Mouse (Mus musculus): Measurements from ENCODE around the gene Tfap4. TPM values are rescaled to one million over a fixed set of nuclear protein-coding genes. Genes with fewer than 3 reads are reported as not detected.
A peak's percentile ranks its signal among the peaks of the same experiment; 100 is the strongest.

Tfap4 gene
- polyA plus RNA-seq, 1 experiment from 2014 or later: 17.5 TPM

DNA sequence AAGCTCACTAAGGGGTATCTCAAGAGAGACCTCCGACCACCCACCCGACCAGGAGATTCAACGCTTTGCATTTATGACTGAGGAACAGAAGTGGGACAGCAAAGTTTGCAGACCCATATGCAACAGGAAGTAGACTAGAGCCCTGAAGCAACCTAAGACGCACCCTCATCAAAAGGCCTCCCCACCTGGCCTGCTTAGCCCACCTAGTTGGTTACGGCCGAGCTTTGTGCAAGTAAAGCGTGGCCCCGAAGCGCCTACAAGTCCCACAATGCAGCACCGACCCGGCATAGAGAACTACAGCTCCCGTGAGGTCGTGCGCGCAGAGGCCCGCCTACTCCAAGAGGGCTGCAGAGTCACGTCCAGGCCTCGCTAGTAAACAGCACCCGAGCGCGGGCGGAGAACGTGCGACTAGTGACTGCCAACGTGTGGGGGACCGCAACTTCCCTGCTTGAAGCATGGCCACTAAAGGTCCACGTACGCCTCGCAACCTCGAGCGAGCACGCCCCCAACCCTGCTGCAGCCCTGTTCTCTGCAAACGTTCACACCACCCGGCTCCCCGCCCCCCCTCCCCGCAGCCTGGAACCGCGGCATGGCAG lies 1.2 kb downstream of the Tfap4 start:
- 0% methylated on average over 38 of the region's 38 CpGs for WGBS
- DNase-seq (ENCODE audit: low spot score): peak; percentile 98
- Histone ChIP-seq H3K36me3 (no peaks in the 10 kb centered on the region), H3K4me3 (peak overlapping the region; percentile 71), H3K9me3 (no peaks in the 10 kb centered on the region), H3K27ac (peak overlapping the region; percentile 92), H3K4me1 (peaks cover 42% of the 10 kb centered on the region), H3K27me3 (ENCODE audit: insufficient read depth, poor library complexity, severe bottlenecking) (no peaks in the 10 kb centered on the region)

DNA sequence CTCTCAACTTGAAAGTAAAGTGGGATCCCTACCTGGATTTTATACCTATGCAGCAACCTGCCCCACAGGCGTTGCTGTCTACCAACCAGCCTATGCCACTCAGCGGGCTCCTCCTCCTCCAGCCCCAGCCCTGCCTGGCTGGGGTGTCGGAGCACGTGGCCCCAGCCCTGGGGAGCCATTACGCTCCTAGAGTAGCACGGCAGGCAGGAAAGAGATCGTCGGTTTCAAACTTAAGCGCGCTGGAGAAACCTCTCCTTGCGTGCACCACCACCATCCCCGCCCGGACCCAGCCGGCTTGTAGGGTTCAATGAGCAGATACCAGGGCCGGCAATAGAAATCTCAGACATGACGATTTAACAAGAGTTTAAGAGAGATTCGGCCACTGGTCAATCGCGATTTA lies 1.7 kb downstream of the Tfap4 start:
- Histone ChIP-seq H3K9me3 (no peaks in the 10 kb centered on the region), H3K27me3 (ENCODE audit: insufficient read depth, poor library complexity, severe bottlenecking) (no peaks in the 10 kb centered on the region), H3K27ac (peak overlapping the region; percentile 92), H3K4me1 (peaks cover 47% of the 10 kb centered on the region), H3K36me3 (no peaks in the 10 kb centered on the region), H3K4me3 (peak overlapping the region; percentile 71)
- DNase-seq (ENCODE audit: low spot score): peak; percentile 87
- under 1% methylated on average over 19 of the region's 19 CpGs for WGBS

DNA sequence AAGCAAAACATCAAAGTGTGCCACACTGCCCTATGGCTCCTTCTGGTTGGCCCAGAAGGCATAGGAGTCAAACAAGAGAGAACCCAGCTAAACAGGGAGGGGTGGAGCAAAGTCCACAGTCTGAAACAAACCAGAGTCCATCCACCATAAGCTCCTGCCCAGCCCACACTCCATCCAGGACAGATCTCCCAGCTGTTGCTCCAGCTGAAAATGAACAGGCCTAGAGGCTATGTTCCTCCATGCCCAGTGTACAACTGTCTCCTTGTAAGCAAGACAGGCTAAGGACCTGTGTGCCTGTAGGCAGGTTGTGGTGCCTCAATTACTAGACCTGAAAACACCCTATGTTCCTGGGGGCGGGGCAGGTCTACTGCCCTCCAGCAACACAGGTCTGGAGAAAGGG lies 2.6 kb downstream of the Tfap4 start:
- WGBS: 74% methylated on average over 1 of the region's 1 CpGs
- peaks cover 56% of the 10 kb centered on the region for H3K4me1 ChIP-seq
- DNase-seq (ENCODE audit: low spot score): no peak
- H3K27me3 ChIP-seq (ENCODE audit: insufficient read depth, poor library complexity, severe bottlenecking): no peaks in the 10 kb centered on the region
- H3K27ac ChIP-seq: peak overlapping the region; percentile 92
- peaks cover under 1% of the 10 kb centered on the region; the same call in 1 of the 2 replicates for H3K36me3 ChIP-seq
- peak overlapping the region; percentile 71 for H3K4me3 ChIP-seq
- H3K9me3 ChIP-seq: no peaks in the 10 kb centered on the region

DNA sequence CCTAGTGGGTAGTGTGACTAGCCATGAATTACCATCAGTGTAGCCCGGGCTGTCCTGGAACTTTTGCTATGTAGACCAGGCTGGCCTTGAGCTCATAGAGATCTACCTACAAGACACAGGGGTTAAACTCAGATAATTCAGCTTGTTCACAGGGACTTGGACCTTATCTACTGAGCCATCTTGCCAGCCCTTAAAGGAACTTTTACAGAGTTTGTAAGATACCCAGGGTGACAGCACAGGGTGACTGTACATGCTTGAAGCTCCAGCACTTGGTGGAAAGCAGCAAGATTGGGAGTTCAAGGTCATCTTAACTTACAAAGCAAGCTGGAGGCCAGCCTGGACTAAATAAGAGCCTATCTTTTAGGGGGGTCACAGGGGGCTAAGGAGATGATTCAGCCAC lies 4.1 kb downstream of the Tfap4 start:
- Histone ChIP-seq H3K27me3 (ENCODE audit: insufficient read depth, poor library complexity, severe bottlenecking) (no peaks in the 10 kb centered on the region), H3K4me3 (no peak overlapping the region), H3K27ac (no peak overlapping the region), H3K4me1 (peaks cover 63% of the 10 kb centered on the region), H3K36me3 (peaks cover 15% of the 10 kb centered on the region), H3K9me3 (no peaks in the 10 kb centered on the region)
- WGBS: 94% methylated on average over 1 of the region's 1 CpGs
- no peak for DNase-seq (ENCODE audit: low spot score)

DNA sequence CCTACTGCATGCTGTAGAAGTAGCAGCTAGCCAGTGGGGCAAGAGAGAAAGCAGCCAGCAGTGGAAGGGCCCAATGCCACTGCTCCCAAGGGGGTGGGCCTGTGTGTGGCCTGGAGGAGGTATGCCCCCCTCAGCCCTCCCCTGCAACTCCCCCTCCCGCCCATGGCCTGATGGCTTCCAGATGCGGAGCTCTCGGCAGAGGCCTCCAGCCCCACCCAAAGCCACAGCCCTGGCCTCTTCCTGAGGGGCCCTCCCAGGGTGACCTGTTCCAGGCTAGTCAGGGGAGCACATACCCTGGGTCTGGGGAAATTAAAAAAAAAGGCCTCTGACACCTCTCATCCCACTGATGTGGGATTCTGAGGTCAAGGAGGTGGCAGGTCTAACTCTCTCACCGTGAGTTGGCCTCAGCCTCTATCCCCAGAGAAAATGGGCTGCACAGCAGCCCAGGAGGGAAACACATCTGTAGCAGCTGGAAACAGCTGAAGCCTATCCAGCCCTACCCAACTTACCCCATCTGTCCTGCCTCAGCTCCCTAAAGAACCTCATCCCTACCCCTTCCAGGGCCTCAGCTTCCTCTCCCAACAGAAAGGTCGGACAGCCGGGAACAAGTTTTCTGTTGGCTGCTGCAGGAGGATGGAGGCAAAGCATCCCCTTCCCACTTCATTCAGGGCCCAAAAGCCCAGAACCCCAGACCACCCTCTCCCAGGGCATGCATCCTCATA lies 6.7 kb downstream of the Tfap4 start:
- peak; percentile 92 for DNase-seq (ENCODE audit: low spot score)
- Histone ChIP-seq H3K4me1 (peaks cover 61% of the 10 kb centered on the region), H3K9me3 (no peaks in the 10 kb centered on the region), H3K27ac (peak overlapping the region; percentile 79), H3K4me3 (peak overlapping the region; percentile 31), H3K27me3 (ENCODE audit: insufficient read depth, poor library complexity, severe bottlenecking) (no peaks in the 10 kb centered on the region), H3K36me3 (peaks cover 34% of the 10 kb centered on the region)
- WGBS: 22% methylated on average over 6 of the region's 6 CpGs

DNA sequence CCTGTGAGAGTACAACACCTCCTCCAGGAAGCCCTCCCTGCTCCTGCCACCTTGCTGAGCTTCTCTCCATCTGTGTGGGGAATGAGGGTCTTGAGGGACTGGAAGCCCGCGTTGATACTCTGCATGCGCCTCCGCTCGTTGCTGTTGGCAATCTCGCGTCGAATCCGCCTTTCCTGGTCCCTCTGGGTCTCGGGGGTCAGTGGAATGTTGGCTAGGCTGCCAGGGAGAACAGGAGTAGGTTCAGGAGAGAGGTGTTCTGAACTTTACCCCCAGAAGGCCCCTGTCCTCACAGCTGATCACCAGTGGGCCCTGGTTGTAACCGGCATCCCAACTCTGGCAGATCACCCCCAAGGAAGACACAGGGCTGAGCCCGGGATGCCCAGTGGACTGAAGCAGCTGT lies 7.8 kb downstream of the Tfap4 start:
- Histone ChIP-seq H3K4me1 (peaks cover 50% of the 10 kb centered on the region), H3K9me3 (no peaks in the 10 kb centered on the region), H3K36me3 (peaks cover 40% of the 10 kb centered on the region), H3K27me3 (ENCODE audit: insufficient read depth, poor library complexity, severe bottlenecking) (no peaks in the 10 kb centered on the region), H3K27ac (peak overlapping the region; percentile 79), H3K4me3 (no peak overlapping the region)
- DNase-seq (ENCODE audit: low spot score): no peak
- 86% methylated on average over 12 of the region's 12 CpGs for WGBS

DNA sequence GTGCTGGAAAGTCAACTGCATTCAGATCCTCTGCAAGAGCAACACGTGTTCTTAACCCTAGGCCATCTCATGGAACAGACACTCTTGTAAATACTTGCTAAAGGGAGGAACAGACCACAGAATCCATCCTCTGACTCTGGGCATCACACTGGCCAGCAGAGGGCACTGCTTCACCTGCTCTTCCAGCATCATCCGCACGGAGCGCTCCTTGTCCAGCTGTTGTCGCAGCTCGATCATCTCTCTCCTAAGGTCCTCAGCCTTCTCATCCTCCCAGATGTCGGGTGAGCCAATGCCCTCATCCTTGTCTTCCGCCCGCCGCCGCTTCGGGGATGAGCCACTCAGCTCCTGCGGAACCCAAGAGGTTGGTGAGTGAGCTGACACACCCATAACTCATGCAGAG lies 8.6 kb downstream of the Tfap4 start:
- H3K27ac ChIP-seq: 0 out of 2 replicates have a peak overlapping the region, but pooled peaks have one; percentile 38
- peaks cover 49% of the 10 kb centered on the region for H3K36me3 ChIP-seq
- DNase-seq (ENCODE audit: low spot score): peak; percentile 87
- H3K27me3 ChIP-seq (ENCODE audit: insufficient read depth, poor library complexity, severe bottlenecking): no peaks in the 10 kb centered on the region
- 48% methylated on average over 13 of the region's 13 CpGs for WGBS
- H3K4me3 ChIP-seq: no peak overlapping the region
- H3K9me3 ChIP-seq: no peaks in the 10 kb centered on the region
- peaks cover 45% of the 10 kb centered on the region for H3K4me1 ChIP-seq

DNA sequence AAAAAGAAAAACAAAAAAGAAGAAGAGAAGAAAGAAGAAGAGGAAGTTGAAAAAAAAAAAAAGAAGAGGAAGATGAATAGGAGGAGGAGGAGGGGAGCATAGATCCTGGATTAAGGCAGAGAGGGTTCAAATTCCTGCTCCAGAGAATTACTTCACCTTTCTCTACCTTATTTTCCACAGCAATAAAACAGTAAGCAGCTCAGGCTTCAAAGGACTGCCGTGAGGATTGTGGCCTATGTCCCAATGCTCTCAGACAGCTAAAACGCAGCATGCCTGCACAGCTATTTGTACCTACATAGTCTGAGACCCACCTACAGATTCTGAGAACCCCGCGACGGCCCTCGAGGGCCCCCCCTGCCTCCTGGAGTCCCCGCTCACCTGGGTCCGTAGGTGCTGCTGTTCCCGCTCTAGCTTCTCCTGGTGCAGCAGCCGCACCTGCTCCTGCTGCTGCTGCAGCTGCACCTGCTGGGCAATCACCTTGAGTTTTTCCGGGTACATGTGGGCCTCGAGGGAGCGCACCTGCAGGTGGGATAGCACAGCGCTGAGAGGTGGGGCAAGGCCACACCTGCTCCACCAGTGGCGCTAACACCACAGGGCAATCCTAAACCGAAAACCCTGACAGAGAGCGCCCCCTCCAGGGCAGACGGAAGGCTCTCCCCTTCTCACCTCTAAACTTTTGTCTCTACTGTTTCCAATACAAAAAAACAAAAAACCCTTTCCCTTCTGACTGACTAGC lies 10.5 kb downstream of the Tfap4 start:
- peak; percentile 57 for DNase-seq (ENCODE audit: low spot score)
- H3K36me3 ChIP-seq: peaks cover 62% of the 10 kb centered on the region
- H3K4me3 ChIP-seq: no peak overlapping the region
- no peaks in the 10 kb centered on the region for H3K27me3 ChIP-seq (ENCODE audit: insufficient read depth, poor library complexity, severe bottlenecking)
- H3K9me3 ChIP-seq: no peaks in the 10 kb centered on the region
- H3K27ac ChIP-seq: no peak overlapping the region
- 91% methylated on average over 18 of the region's 18 CpGs for WGBS
- H3K4me1 ChIP-seq: peaks cover 37% of the 10 kb centered on the region

DNA sequence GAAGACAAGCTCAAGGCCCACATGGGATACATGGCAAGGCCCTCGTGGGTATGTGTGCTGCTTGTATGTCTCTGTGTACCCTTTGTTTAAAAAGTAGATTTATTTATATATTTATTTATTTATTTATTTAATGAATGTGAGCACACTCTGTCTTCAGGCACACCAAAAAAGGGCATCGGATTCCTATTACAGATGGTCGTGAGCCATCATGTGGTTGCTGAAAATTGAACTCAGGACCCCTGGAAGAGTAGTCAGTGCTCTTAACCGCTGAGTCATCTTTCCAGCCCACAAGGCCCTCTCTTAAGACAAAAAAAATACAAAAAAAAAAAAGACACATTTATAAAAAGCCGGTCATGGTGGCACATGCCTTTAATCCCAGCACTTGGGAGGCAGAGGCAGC lies 12.0 kb downstream of the Tfap4 start:
- DNase-seq (ENCODE audit: low spot score): no peak
- Histone ChIP-seq H3K9me3 (no peaks in the 10 kb centered on the region), H3K27ac (no peak overlapping the region), H3K27me3 (ENCODE audit: insufficient read depth, poor library complexity, severe bottlenecking) (no peaks in the 10 kb centered on the region), H3K36me3 (peaks cover 62% of the 10 kb centered on the region), H3K4me1 (peaks cover 22% of the 10 kb centered on the region), H3K4me3 (no peak overlapping the region)
- 91% methylated on average over 5 of the region's 5 CpGs for WGBS

DNA sequence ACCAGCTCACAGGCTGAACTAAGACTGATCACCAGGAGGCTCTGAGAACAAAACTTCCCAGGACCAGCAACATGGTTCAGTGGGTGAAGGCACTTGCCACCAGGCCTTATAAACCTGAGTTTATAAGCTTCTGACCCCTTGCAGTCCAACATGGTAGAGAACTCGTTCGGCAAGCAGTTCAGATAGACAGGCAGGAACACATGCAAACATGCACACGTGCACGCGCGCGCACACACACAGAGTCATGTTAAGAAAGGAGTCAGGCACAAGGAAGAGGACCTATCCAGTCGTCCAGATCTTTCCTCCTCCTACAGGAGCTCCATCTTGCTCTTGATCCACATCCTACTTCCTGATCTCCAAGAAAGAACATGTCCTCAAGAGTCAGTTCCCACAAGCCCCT lies 12.8 kb downstream of the Tfap4 start:
- peak; percentile 64 for DNase-seq (ENCODE audit: low spot score)
- 93% methylated on average over 8 of the region's 8 CpGs for WGBS
- Histone ChIP-seq H3K9me3 (no peaks in the 10 kb centered on the region), H3K36me3 (peaks cover 58% of the 10 kb centered on the region), H3K27me3 (ENCODE audit: insufficient read depth, poor library complexity, severe bottlenecking) (no peaks in the 10 kb centered on the region), H3K4me3 (no peak overlapping the region), H3K27ac (no peak overlapping the region), H3K4me1 (peaks cover 14% of the 10 kb centered on the region)

DNA sequence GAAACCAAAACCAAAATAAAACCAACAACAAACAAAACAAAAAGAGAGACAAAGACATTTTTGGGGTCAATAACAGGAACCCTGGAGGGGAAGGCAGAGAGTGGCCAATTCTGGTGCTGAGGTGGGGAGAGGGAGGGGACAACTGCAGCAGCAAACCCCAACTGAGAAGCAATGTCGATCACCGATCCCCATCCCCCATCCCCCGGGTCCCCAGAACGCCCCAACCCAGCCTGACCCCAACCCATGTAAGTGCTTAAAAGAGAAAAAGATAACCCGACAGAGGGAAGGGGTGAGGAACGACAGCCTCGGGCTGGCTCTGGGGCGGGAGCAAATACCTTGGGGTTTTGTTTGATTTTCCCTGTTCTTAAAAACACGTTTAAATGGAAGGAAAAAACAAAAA lies 14.8 kb downstream of the Tfap4 start:
- Histone ChIP-seq H3K36me3 (peaks cover 49% of the 10 kb centered on the region), H3K9me3 (no peaks in the 10 kb centered on the region), H3K4me1 (peaks cover 6% of the 10 kb centered on the region; the same call in 1 of the 2 replicates), H3K4me3 (no peak overlapping the region), H3K27ac (no peak overlapping the region), H3K27me3 (ENCODE audit: insufficient read depth, poor library complexity, severe bottlenecking) (no peaks in the 10 kb centered on the region)
- WGBS: 57% methylated on average over 9 of the region's 9 CpGs
- peak; percentile 64 for DNase-seq (ENCODE audit: low spot score)

DNA sequence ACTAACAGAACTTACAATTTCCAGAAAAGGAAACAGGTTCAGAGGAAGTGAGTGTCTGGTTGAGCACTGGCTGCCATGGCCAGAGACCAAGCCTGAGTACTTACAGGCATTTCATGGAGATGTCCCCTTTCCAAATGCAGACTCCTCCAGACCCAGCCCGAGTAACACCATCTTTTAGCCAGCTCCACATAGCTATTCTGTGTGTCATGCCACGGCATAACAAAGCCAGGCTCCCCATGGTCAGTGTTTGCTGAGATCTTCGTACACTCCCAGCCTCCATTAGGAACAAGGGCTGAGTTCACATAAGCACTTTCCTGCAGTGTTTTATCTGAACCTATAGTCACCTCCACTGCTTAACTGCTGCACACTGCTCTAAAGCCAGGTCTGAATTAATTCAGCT lies 16.4 kb downstream of the Tfap4 start:
- H3K27me3 ChIP-seq (ENCODE audit: insufficient read depth, poor library complexity, severe bottlenecking): no peaks in the 10 kb centered on the region
- H3K27ac ChIP-seq: no peak overlapping the region
- no peaks in the 10 kb centered on the region for H3K9me3 ChIP-seq
- WGBS: 71% methylated on average over 3 of the region's 3 CpGs
- no peak overlapping the region for H3K4me3 ChIP-seq
- peak; percentile 72 for DNase-seq (ENCODE audit: low spot score)
- H3K36me3 ChIP-seq: peaks cover 34% of the 10 kb centered on the region
- peaks cover 8% of the 10 kb centered on the region; the same call in 1 of the 2 replicates for H3K4me1 ChIP-seq

DNA sequence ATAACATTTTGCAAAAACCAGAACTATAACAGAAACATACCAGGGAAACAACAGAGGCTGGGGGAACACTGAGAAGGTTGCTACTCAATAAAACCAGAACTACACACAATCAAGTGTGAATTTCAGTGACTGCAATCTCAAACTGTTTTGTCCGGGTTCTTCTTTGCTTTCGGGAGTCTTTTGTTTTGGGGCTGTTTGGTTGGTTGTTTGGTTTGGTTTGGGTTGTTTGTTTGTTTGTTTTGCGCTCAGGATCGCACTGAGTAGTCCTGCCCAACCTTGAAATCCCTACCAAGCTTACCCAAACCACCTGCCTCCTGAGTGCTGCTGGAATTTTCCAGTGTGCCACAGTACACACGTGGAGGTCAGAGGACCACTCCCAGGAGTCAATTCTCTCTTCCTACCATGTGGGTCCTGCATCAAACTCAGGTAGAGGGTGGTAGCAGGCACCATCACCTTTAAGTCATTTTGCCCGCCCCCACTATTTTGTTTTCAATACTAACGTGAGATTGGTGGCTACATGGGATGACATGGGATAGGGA lies 17.3 kb downstream of the Tfap4 start:
- H3K27me3 ChIP-seq (ENCODE audit: insufficient read depth, poor library complexity, severe bottlenecking): no peaks in the 10 kb centered on the region
- peak overlapping the region; percentile 64; the same call in 1 of the 2 replicates for H3K4me3 ChIP-seq
- peaks cover 16% of the 10 kb centered on the region for H3K4me1 ChIP-seq
- peaks cover 30% of the 10 kb centered on the region for H3K36me3 ChIP-seq
- H3K27ac ChIP-seq: peak overlapping the region; percentile 86; the same call in 1 of the 2 replicates
- 41% methylated on average over 7 of the region's 7 CpGs for WGBS
- no peak for DNase-seq (ENCODE audit: low spot score)
- no peaks in the 10 kb centered on the region for H3K9me3 ChIP-seq
